Mouse (Mus musculus): ENCODE results near the gene Snx7. TPM values are rescaled to one million over a fixed set of nuclear protein-coding genes. Genes with fewer than 3 reads are reported as not detected.

The Snx7 gene
- total and polyA plus RNA-seq, 2 experiments: 6.9 to 23.9 TPM

GRCm38 (mm10) chr3:117838020-117838419 lies 30.7 kb downstream of the Snx7 start:
- no peak for TF ChIP-seq CTCF (IDR thresholded peaks at IDR 0.05; ENCODE audit: low read depth, low read length)
- TF ChIP-seq POLR2A (IDR thresholded peaks at IDR 0.05; ENCODE audit: extremely low read depth, insufficient read depth, low read length): no peak
- Histone ChIP-seq H3K9ac (ENCODE audit: low read depth, low read length) (no peak overlapping the region), H3K4me1 (ENCODE audit: control insufficient read depth, insufficient read depth, low read length) (no peaks in the 10 kb centered on the region), H3K36me3 (ENCODE audit: control insufficient read depth, insufficient read depth, low read length) (peaks cover 12% of the 10 kb centered on the region), H3K79me2 (ENCODE audit: control insufficient read depth, insufficient read depth, low read length) (no peaks in the 10 kb centered on the region), H3K27ac (replicated peaks; ENCODE audit: insufficient read depth, low read depth, low read length) (no peak overlapping the region), H3K4me3 (ENCODE audit: insufficient read depth, low read depth, low read length) (no peak overlapping the region), H3K27me3 (ENCODE audit: control insufficient read depth, insufficient read depth, low read length) (no peaks in the 10 kb centered on the region)
- WGBS: 89% methylated on average over 3 of the region's 3 CpGs
- DNase-seq (ENCODE audit: extremely low read depth, low read depth, low spot score): no peak

- H3K4me3 ChIP-seq (ENCODE audit: insufficient read depth, low read depth, low read length): no peak overlapping the region
- no peaks in the 10 kb centered on the region for H3K27me3 ChIP-seq (ENCODE audit: control insufficient read depth, insufficient read depth, low read length)
- WGBS: 93% methylated on average over 6 of the region's 6 CpGs
- H3K9ac ChIP-seq (ENCODE audit: low read depth, low read length): no peak overlapping the region
- DNase-seq (ENCODE audit: extremely low read depth, low read depth, low spot score): no peak
- peaks cover 14% of the 10 kb centered on the region for H3K36me3 ChIP-seq (ENCODE audit: control insufficient read depth, insufficient read depth, low read length)
- no peaks in the 10 kb centered on the region for H3K79me2 ChIP-seq (ENCODE audit: control insufficient read depth, insufficient read depth, low read length)
- H3K27ac ChIP-seq (replicated peaks; ENCODE audit: insufficient read depth, low read depth, low read length): no peak overlapping the region
- H3K4me1 ChIP-seq (ENCODE audit: control insufficient read depth, insufficient read depth, low read length): no peaks in the 10 kb centered on the region
- TF ChIP-seq CTCF (IDR thresholded peaks at IDR 0.05; ENCODE audit: low read depth, low read length): no peak
- no peak for TF ChIP-seq POLR2A (IDR thresholded peaks at IDR 0.05; ENCODE audit: extremely low read depth, insufficient read depth, low read length)
These were observed 42.1 kb downstream of the Snx7 start for GRCm38 (mm10) chr3:117826486-117827200.

- H3K27ac ChIP-seq (replicated peaks; ENCODE audit: insufficient read depth, low read depth, low read length): no peak overlapping the region
- TF ChIP-seq POLR2A (IDR thresholded peaks at IDR 0.05; ENCODE audit: extremely low read depth, insufficient read depth, low read length) (no peak), CTCF (IDR thresholded peaks at IDR 0.05; ENCODE audit: low read depth, low read length) (no peak)
- no peaks in the 10 kb centered on the region for H3K27me3 ChIP-seq (ENCODE audit: control insufficient read depth, insufficient read depth, low read length)
- H3K4me3 ChIP-seq (ENCODE audit: insufficient read depth, low read depth, low read length): no peak overlapping the region
- WGBS: 94% methylated on average over 3 of the region's 3 CpGs
- H3K79me2 ChIP-seq (ENCODE audit: control insufficient read depth, insufficient read depth, low read length): no peaks in the 10 kb centered on the region
- H3K9ac ChIP-seq (ENCODE audit: low read depth, low read length): no peak overlapping the region
- H3K36me3 ChIP-seq (ENCODE audit: control insufficient read depth, insufficient read depth, low read length): peaks cover 8% of the 10 kb centered on the region; the same call in 1 of the 2 replicates
- no peak for DNase-seq (ENCODE audit: extremely low read depth, low read depth, low spot score)
- H3K4me1 ChIP-seq (ENCODE audit: control insufficient read depth, insufficient read depth, low read length): no peaks in the 10 kb centered on the region
These were observed 45.5 kb downstream of the Snx7 start for GRCm38 (mm10) chr3:117823218-117823617.

- Histone ChIP-seq H3K79me2 (ENCODE audit: control insufficient read depth, insufficient read depth, low read length) (no peaks in the 10 kb centered on the region), H3K27ac (replicated peaks; ENCODE audit: insufficient read depth, low read depth, low read length) (no peak overlapping the region), H3K4me3 (ENCODE audit: insufficient read depth, low read depth, low read length) (no peak overlapping the region), H3K36me3 (ENCODE audit: control insufficient read depth, insufficient read depth, low read length) (peaks cover 4% of the 10 kb centered on the region; the same call in 1 of the 2 replicates), H3K9ac (ENCODE audit: low read depth, low read length) (no peak overlapping the region), H3K27me3 (ENCODE audit: control insufficient read depth, insufficient read depth, low read length) (no peaks in the 10 kb centered on the region), H3K4me1 (ENCODE audit: control insufficient read depth, insufficient read depth, low read length) (no peaks in the 10 kb centered on the region)
- no peak for TF ChIP-seq CTCF (IDR thresholded peaks at IDR 0.05; ENCODE audit: low read depth, low read length)
- no peak for TF ChIP-seq POLR2A (IDR thresholded peaks at IDR 0.05; ENCODE audit: extremely low read depth, insufficient read depth, low read length)
- WGBS: 94% methylated on average over 1 of the region's 1 CpGs
- DNase-seq (ENCODE audit: extremely low read depth, low read depth, low spot score): no peak
These were observed 51.1 kb downstream of the Snx7 start for GRCm38 (mm10) chr3:117817635-117818034.

- Histone ChIP-seq H3K27me3 (ENCODE audit: control insufficient read depth, insufficient read depth, low read length) (no peaks in the 10 kb centered on the region), H3K36me3 (ENCODE audit: control insufficient read depth, insufficient read depth, low read length) (peaks cover 4% of the 10 kb centered on the region; the same call in 1 of the 2 replicates), H3K79me2 (ENCODE audit: control insufficient read depth, insufficient read depth, low read length) (no peaks in the 10 kb centered on the region), H3K27ac (replicated peaks; ENCODE audit: insufficient read depth, low read depth, low read length) (no peak overlapping the region), H3K9ac (ENCODE audit: low read depth, low read length) (no peak overlapping the region), H3K4me3 (ENCODE audit: insufficient read depth, low read depth, low read length) (no peak overlapping the region), H3K4me1 (ENCODE audit: control insufficient read depth, insufficient read depth, low read length) (no peaks in the 10 kb centered on the region)
- TF ChIP-seq CTCF (IDR thresholded peaks at IDR 0.05; ENCODE audit: low read depth, low read length) (no peak), POLR2A (IDR thresholded peaks at IDR 0.05; ENCODE audit: extremely low read depth, insufficient read depth, low read length) (no peak)
- 93% methylated on average over 2 of the region's 2 CpGs for WGBS
- DNase-seq (ENCODE audit: extremely low read depth, low read depth, low spot score): no peak
These were observed 54.5 kb downstream of the Snx7 start for GRCm38 (mm10) chr3:117814218-117814617.

GRCm38 (mm10) chr3:117812135-117812534 lies 56.6 kb downstream of the Snx7 start:
- H3K27me3 ChIP-seq (ENCODE audit: control insufficient read depth, insufficient read depth, low read length): no peaks in the 10 kb centered on the region
- no peak for DNase-seq (ENCODE audit: extremely low read depth, low read depth, low spot score)
- H3K27ac ChIP-seq (replicated peaks; ENCODE audit: insufficient read depth, low read depth, low read length): no peak overlapping the region
- H3K4me1 ChIP-seq (ENCODE audit: control insufficient read depth, insufficient read depth, low read length): no peaks in the 10 kb centered on the region
- TF ChIP-seq CTCF (IDR thresholded peaks at IDR 0.05; ENCODE audit: low read depth, low read length) (no peak), POLR2A (IDR thresholded peaks at IDR 0.05; ENCODE audit: extremely low read depth, insufficient read depth, low read length) (no peak)
- no peak overlapping the region for H3K9ac ChIP-seq (ENCODE audit: low read depth, low read length)
- H3K79me2 ChIP-seq (ENCODE audit: control insufficient read depth, insufficient read depth, low read length): no peaks in the 10 kb centered on the region
- H3K4me3 ChIP-seq (ENCODE audit: insufficient read depth, low read depth, low read length): no peak overlapping the region
- WGBS: over 99% methylated on average over 4 of the region's 4 CpGs
- peaks cover 4% of the 10 kb centered on the region; the same call in 1 of the 2 replicates for H3K36me3 ChIP-seq (ENCODE audit: control insufficient read depth, insufficient read depth, low read length)

Data from liver, adult 2 months (tissue).